Mouse (Mus musculus) heart, embryonic 10.5 days (tissue): ENCODE results near the gene Derl3. TPM values are rescaled to one million over a fixed set of nuclear protein-coding genes. Genes with fewer than 3 reads are reported as not detected.
A peak's percentile ranks its signal among the peaks of the same experiment; 100 is the strongest.
"Not testable (repeated sequence)": the region's sequence is repeated elsewhere in the genome, so short reads cannot be mapped to it uniquely, and the experiment has no call there.

ENCODE experiments used
- DNase-seq: peaks from one replicate; pipeline ENCODE4 v3.0.0-alpha.2; 2017; ENCODE audit warnings: low spot score
- H3K27ac ChIP-seq: fragments of 300-500 bp; sonication (generic); 2 replicates; pipeline ENCODE4 v1.5.1; 2016; ENCODE audit warnings: mild to moderate bottlenecking
- H3K27me3 ChIP-seq: fragments of 300-500 bp; sonication (generic); 2 replicates; pipeline ENCODE4 v1.6.1; 2016; ENCODE audit warnings: mild to moderate bottlenecking; ENCODE audit not compliant: poor library complexity, insufficient read depth, severe bottlenecking
- H3K36me3 ChIP-seq: fragments of 300-500 bp; sonication (generic); 2 replicates; pipeline ENCODE4 v1.6.1; 2016; ENCODE audit warnings: mild to moderate bottlenecking, moderate library complexity
- H3K4me1 ChIP-seq: fragments of 300-500 bp; sonication (generic); 2 replicates; pipeline ENCODE4 v1.6.1; 2016; ENCODE audit warnings: mild to moderate bottlenecking
- H3K4me3 ChIP-seq: fragments of 300-500 bp; sonication (generic); 2 replicates; pipeline ENCODE4 v1.5.1; 2016; ENCODE audit warnings: mild to moderate bottlenecking, moderate library complexity
- H3K9me3 ChIP-seq: fragments of 300-500 bp; sonication (generic); 2 replicates; pipeline ENCODE4 v1.6.1; 2016; ENCODE audit warnings: mild to moderate bottlenecking, moderate library complexity
- WGBS: fragments of 180-500 bp; shearing (Covaris S2); methylation state at CpG from one replicate; pipeline ENCODE4 v1.1.7; 2016; 5-methylcytosine and 5-hydroxymethylcytosine counted together
- polyA plus RNA-seq: library from polyadenylated mRNA; unstranded; fragments of >200 nt; fragmentation: Nextera tagmentation; extraction: Ambion mirVana; gene quantifications from 2 replicates; pipeline ENCODE4 v1.2.1, GENCODE M21; 2016

Gene Derl3
- polyA plus RNA-seq, 1 experiment from 2014 or later, result 5.0 TPM

DNA sequence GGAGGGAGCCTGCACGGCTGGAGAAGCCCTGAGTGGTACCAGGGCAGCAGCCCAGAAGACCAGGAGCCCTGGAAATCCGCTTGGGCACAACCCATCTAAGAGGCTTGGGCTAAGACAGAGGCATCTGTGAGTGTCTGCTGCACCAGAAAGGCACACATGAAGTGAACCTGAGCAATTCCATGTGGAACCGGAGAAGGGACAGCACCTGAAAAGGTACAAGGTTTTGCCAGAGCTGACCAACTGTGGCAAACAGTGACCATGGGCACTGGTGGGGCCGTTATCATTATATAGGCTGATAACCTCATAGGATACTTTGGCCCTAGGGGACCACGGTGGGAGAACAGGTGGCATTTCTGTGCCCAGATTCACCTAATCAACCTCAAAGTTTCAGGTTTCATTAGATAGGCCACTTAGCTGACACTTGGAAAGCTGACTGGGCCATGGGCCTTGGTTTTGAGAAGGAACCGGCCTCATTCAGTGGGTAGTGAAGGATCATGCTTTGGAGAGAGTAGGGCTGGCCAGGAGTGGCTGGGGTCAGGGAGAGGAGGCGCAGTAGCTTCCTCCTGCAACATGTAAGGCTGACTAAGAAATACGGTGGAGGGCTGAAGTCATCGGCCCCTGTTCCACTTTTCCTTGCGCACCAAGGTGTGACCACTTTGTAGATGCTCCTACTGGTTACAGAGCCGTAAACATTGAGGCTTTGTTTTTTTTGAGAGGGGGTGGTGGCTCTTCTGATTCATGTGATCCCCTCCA, 36.9 kb upstream of the Derl3 start:
- Histone ChIP-seq H3K27ac (no peak overlapping the region), H3K9me3 (no peaks in the 10 kb centered on the region), H3K36me3 (peaks cover 29% of the 10 kb centered on the region), H3K4me1 (peaks cover 36% of the 10 kb centered on the region), H3K4me3 (no peak overlapping the region), H3K27me3 (no peaks in the 10 kb centered on the region)
- no peak for DNase-seq
- WGBS, result 72% methylated on average over 11 of the region's 11 CpGs

GRCm38 (mm10) chr10:75856976-75857375, 36.2 kb upstream of the Derl3 start:
- Histone ChIP-seq H3K27ac (no peak overlapping the region), H3K9me3 (no peaks in the 10 kb centered on the region), H3K27me3 (no peaks in the 10 kb centered on the region), H3K36me3 (peaks cover 29% of the 10 kb centered on the region), H3K4me1 (peaks cover 39% of the 10 kb centered on the region), H3K4me3 (no peak overlapping the region)
- no peak for DNase-seq
- WGBS, result 79% methylated on average over 3 of the region's 3 CpGs

DNA sequence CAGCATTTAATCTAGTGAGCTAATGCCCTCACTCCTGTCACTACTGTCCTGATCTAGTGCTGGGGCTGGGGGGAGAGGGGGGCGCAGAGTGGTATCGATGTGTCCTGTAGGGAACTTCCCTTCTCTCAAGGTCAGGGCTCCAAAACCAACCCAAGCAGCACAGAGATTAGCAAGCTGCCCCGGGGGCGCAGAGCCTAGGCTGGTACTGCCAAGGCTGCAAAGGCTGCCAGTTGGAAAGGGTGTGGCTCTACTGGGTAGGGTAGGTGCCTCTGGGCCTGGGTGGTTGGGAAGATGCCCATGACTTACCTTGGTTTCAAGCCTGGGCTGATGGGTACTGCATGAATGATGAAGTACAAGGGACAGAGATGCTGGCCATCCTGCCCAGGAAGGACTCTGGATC, 35.6 kb upstream of the Derl3 start:
- Histone ChIP-seq H3K9me3 (no peaks in the 10 kb centered on the region), H3K4me3 (0 out of 2 replicates have a peak overlapping the region, but pooled peaks have one; percentile 1), H3K27me3 (no peaks in the 10 kb centered on the region), H3K4me1 (peaks cover 39% of the 10 kb centered on the region), H3K27ac (no peak overlapping the region), H3K36me3 (peaks cover 29% of the 10 kb centered on the region)
- DNase-seq, result no peak
- 93% methylated on average over 4 of the region's 4 CpGs for WGBS

GRCm38 (mm10) chr10:75859107-75859746, 34.0 kb upstream of the Derl3 start:
- peaks cover 29% of the 10 kb centered on the region for H3K36me3 ChIP-seq

DNA sequence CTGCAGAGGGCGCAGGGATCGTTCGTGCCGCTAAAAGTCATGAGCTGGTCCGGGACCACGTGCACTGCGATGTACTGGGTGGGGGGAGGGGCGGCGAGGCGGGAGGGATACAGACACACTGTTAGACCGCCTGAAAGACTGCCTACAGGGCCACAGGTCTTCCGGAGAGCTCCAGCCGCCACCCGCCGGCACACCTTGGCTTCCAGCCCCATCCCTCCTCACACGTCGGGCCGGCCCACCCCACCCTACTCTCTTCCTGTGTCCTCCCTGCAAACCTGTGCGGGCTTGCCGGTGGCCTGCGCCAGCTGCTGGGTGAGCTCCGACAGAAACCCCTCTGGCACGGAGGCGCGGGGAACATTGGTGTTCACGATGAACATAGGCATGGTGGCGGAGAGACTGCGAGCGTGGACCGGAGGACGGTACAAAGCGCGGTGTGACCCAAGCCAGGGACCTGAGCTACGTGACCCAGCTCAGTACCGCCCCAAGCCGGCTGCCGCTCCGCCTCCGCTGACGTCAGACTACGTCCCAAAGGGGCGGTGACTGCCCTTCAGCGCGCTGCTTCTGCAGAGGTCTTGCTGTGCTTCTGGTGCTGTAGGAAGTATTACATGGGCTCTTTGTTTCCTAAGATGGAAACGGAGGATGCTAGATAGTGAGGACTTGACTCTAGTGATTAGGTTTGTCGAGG, 33.3 kb upstream of the Derl3 start, which contains the start of gene Mif:
Mif (minus strand) TSS at position 455 of the 685 bp plus-strand sequence.
- peak within 1 kb of the TSS; percentile 88 for H3K4me3 ChIP-seq
- not testable (repeated sequence) for H3K27me3 ChIP-seq, H3K9me3 ChIP-seq
- peaks cover 39% of the 10 kb centered on the region for H3K4me1 ChIP-seq
- H3K27ac ChIP-seq, result peak within 1 kb of the TSS; percentile 100
- under 1% methylated on average over 46 of the region's 46 CpGs for WGBS
- H3K36me3 ChIP-seq, result peaks cover 29% of the 10 kb centered on the region
- peak; percentile 98 for DNase-seq

More at GRCm38 (mm10) chr10:75859107-75859746, 34.0 kb upstream of the Derl3 start:
- peak; percentile 89 for DNase-seq
- peak overlapping the region; percentile 100 for H3K27ac ChIP-seq
- WGBS, result 2% methylated on average over 27 of the region's 27 CpGs
- H3K27me3 ChIP-seq, result no peaks in the 10 kb centered on the region
- peak overlapping the region; percentile 88 for H3K4me3 ChIP-seq
- H3K4me1 ChIP-seq, result peaks cover 39% of the 10 kb centered on the region
- H3K9me3 ChIP-seq, result no peaks in the 10 kb centered on the region

GRCm38 (mm10) chr10:75860746-75861145, 32.5 kb upstream of the Derl3 start:
- no peak for DNase-seq
- WGBS, result 26% methylated on average over 7 of the region's 7 CpGs
- peaks cover 29% of the 10 kb centered on the region for H3K36me3 ChIP-seq
- no peaks in the 10 kb centered on the region for H3K9me3 ChIP-seq
- peaks cover 39% of the 10 kb centered on the region for H3K4me1 ChIP-seq
- H3K4me3 ChIP-seq, result no peak overlapping the region
- peak overlapping the region; percentile 100 for H3K27ac ChIP-seq
- no peaks in the 10 kb centered on the region for H3K27me3 ChIP-seq

DNA sequence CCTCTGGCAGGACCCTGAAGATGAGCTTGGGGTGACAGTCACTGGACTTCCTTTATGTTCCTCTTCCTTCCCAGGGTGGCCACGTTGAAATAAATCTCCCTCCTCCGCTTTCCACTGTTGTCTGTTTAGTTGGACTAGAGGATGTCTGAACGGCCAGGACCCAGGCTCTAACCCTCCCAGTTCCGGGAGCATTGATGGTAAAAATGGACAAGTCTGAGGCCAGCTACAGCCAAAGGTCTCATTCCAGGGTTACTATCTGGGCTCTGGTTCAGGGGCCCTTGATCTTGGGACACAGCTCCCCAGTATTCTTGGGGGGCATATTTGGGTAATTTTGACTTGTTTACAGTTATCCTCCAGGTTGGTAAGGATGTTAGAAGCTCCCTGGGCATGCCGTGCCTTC, 31.6 kb upstream of the Derl3 start:
- no peaks in the 10 kb centered on the region for H3K9me3 ChIP-seq
- H3K27ac ChIP-seq, result peak overlapping the region; percentile 100; the same call in 1 of the 2 replicates
- WGBS, result 78% methylated on average over 5 of the region's 5 CpGs
- H3K36me3 ChIP-seq, result peaks cover 21% of the 10 kb centered on the region
- H3K4me3 ChIP-seq, result no peak overlapping the region
- DNase-seq, result no peak
- H3K27me3 ChIP-seq, result no peaks in the 10 kb centered on the region
- peaks cover 39% of the 10 kb centered on the region for H3K4me1 ChIP-seq

DNA sequence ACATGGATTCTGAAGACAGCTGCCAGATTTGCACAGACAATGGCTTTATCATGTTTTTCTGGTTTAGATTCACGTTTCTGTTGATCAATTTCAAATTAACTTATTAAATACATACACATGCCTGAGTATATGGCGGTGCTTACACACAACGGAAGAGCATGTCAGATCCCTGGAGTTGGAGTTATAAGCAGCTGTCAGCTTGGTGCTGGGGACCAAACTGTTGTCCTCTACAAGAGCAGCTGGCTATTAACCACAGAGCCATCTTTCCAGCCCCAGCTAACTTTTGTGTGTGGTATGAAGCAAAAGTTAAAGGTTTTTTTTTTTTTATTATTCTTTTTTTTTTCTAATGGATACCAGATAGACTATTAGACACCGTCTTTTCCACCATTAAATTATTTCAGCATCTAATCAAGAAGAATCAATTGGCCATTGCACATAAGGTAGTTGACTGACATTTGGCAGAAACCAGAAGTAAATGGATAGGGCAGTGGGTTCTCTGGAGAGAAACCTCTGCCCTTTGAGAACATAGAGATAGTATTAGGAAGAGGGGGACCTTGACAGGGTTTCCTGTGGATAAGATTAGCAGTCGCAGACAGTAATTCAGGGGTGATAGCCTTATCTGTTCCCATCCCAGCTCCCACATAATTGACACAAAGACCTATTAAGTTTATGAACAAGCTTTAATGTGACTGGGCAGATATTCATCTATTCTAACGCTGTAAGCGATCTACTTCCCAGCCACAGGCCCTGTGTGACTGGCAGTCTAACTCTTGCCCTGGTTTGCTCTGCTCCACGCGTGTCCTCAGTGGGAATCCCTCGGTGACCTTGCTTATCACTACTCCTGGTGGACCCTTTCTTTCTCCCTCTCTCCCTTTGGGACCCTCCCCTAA, 20.9 kb upstream of the Derl3 start:
- no peaks in the 10 kb centered on the region; the same call in 1 of the 2 replicates for H3K27me3 ChIP-seq
- peak overlapping the region; percentile 56 for H3K4me3 ChIP-seq
- H3K36me3 ChIP-seq, result no peaks in the 10 kb centered on the region
- peaks cover 18% of the 10 kb centered on the region for H3K4me1 ChIP-seq
- H3K27ac ChIP-seq, result peak overlapping the region; percentile 87
- no peak for DNase-seq
- 34% methylated on average over 10 of the region's 10 CpGs for WGBS
- H3K9me3 ChIP-seq, result no peaks in the 10 kb centered on the region

- peak overlapping the region; percentile 87 for H3K27ac ChIP-seq
- DNase-seq, result peak; percentile 88
- H3K4me3 ChIP-seq, result peak overlapping the region; percentile 56
- H3K27me3 ChIP-seq, result no peaks in the 10 kb centered on the region; the same call in 1 of the 2 replicates
- peaks cover 18% of the 10 kb centered on the region for H3K4me1 ChIP-seq
- no peaks in the 10 kb centered on the region for H3K36me3 ChIP-seq
- WGBS, result 3% methylated on average over 11 of the region's 11 CpGs
- H3K9me3 ChIP-seq, result no peaks in the 10 kb centered on the region
These were observed 20.2 kb upstream of the Derl3 start for GRCm38 (mm10) chr10:75872915-75873542.

DNA sequence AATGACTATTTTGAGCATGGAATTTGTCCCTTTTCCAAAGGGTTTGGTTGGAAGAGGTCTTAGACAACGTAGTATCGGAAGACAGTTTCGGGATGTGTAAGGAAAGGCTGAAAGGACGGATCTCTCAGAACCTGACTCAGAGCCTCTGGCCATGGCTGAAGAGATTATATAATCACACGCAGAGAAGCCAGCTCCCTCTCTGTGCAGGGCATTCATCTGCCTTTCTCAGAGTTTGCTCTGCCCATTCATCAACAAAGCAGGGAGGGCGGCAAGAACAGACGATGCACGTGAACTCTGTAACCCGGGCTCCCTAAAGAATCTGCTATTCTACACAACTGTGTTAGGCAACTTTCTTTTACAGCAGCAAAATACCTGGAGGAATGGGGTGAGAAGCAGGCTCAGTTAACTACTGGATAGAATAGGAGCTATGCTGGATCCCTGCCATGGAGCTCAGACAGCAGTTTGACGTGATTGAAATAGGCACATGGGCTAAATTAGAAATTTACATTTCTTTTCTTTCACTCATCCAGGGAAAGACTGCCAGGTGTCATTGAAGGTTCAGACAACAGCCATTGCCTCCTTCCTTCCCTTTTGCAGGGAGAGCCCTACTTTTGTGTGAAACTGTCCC, 19.6 kb upstream of the Derl3 start:
- Histone ChIP-seq H3K9me3 (no peaks in the 10 kb centered on the region), H3K27me3 (no peaks in the 10 kb centered on the region; the same call in 1 of the 2 replicates), H3K4me3 (peak overlapping the region; percentile 56), H3K36me3 (no peaks in the 10 kb centered on the region), H3K27ac (peak overlapping the region; percentile 87), H3K4me1 (peaks cover 18% of the 10 kb centered on the region)
- no peak for DNase-seq
- WGBS, result 43% methylated on average over 10 of the region's 10 CpGs

GRCm38 (mm10) chr10:75878836-75879235, 14.4 kb upstream of the Derl3 start:
- no peak overlapping the region for H3K4me3 ChIP-seq
- no peaks in the 10 kb centered on the region for H3K36me3 ChIP-seq
- DNase-seq, result no peak
- WGBS, result 91% methylated on average over 3 of the region's 3 CpGs
- no peaks in the 10 kb centered on the region for H3K9me3 ChIP-seq
- H3K27ac ChIP-seq, result no peak overlapping the region
- peaks cover 14% of the 10 kb centered on the region for H3K4me1 ChIP-seq
- H3K27me3 ChIP-seq, result peaks cover 3% of the 10 kb centered on the region; the same call in 1 of the 2 replicates
